Mouse (Mus musculus): Measurements from ENCODE around the gene Cyp8b1. TPM values are rescaled to one million over a fixed set of nuclear protein-coding genes. Genes with fewer than 3 reads are reported as not detected.

Gene Cyp8b1
- total RNA-seq, 2 experiments from 2014 or later, result not detected

DNA sequence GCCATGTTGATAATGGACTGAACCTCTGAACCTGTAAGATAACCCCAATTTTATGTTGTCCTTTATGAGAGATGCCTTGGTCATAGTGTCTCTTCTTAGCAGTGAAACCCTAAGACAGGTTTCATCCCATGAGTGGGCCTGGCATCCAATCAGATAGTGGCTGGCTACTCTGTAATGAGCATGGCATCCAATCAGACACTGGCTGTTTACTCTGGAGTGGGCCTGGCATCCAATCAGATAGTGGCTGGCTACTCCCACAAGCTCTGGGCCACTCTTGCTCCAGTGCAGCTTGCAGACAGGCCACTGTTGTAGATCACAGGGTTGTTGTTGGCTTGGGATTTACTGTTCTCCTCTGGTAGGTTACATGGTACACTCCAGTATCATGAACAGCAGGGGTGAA lies 42.5 kb downstream of the Cyp8b1 start:
- no peak for DNase-seq
- intact Hi-C loops (cut with DNase I), result no loop called here
- TF ChIP-seq CTCF (IDR thresholded peaks at IDR 0.05), result no peak
- Histone ChIP-seq H3K27ac (no peak overlapping the region), H3K4me3 (no peak overlapping the region)

- DNase-seq, result no peak
- intact Hi-C loops (cut with DNase I), result no loop called here
- H3K27ac ChIP-seq, result no peak overlapping the region
- TF ChIP-seq CTCF (IDR thresholded peaks at IDR 0.05), result no peak
- H3K4me3 ChIP-seq, result no peak overlapping the region
These were observed 43.9 kb downstream of the Cyp8b1 start for GRCm38 (mm10) chr9:121872062-121872683.

GRCm38 (mm10) chr9:121869973-121870515 lies 46.1 kb downstream of the Cyp8b1 start:
- TF ChIP-seq CTCF (IDR thresholded peaks at IDR 0.05), result no peak
- no peak overlapping the region for H3K27ac ChIP-seq
- no peak overlapping the region for H3K4me3 ChIP-seq
- DNase-seq, result no peak
- intact Hi-C loops (cut with DNase I), result no loop called here

GRCm38 (mm10) chr9:121869432-121869831 lies 46.7 kb downstream of the Cyp8b1 start:
- intact Hi-C loops (cut with DNase I), result no loop called here
- TF ChIP-seq CTCF (IDR thresholded peaks at IDR 0.05), result no peak
- DNase-seq, result no peak
- Histone ChIP-seq H3K4me3 (no peak overlapping the region), H3K27ac (no peak overlapping the region)

DNA sequence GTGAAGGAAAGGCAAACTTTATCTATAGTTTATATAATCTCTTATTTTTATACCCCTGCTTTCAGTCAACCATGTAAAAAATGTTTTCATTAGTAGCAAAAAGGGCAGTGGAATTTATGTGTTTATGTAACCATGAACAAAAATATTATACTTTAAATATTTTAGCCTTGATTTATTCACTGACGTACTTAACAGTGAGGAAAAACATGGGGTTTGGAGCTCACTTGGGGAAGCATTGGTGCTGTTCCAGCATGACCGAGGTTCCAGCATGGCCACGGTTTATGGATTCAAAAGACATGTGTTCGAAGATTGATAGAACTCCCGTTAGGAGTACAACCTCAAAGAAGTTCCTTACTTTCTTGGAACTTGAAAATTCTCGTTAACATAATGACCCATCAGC lies 47.9 kb downstream of the Cyp8b1 start:
- Histone ChIP-seq H3K27ac (no peak overlapping the region), H3K4me3 (no peak overlapping the region)
- DNase-seq, result no peak
- TF ChIP-seq CTCF (IDR thresholded peaks at IDR 0.05), result no peak
- intact Hi-C loops (cut with DNase I), result no loop called here

DNA sequence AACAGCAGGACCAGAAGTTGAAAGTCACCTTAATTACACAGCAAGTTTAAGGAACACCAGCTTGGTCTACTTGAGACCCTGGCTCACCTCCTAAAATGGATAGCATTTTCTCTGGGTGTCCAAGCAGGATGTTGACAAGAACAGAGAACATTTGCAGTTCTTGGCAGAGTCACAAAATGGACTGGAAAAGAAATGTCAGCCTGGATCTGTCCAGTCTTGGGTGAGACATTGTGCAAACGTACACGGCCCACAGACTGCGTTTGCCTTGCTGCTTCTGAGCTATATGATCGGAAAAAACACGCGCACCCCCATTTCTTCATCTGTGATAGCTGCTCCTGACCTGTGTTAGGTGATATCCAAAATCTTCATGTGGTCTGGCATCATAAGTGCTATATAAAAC lies 48.5 kb downstream of the Cyp8b1 start:
- no peak for TF ChIP-seq CTCF (IDR thresholded peaks at IDR 0.05)
- Histone ChIP-seq H3K27ac (no peak overlapping the region), H3K4me3 (no peak overlapping the region)
- DNase-seq, result no peak
- intact Hi-C loops (cut with DNase I), result no loop called here

GRCm38 (mm10) chr9:121865425-121866008 lies 50.6 kb downstream of the Cyp8b1 start:
- no peak for TF ChIP-seq CTCF (IDR thresholded peaks at IDR 0.05)
- Histone ChIP-seq H3K27ac (no peak overlapping the region), H3K4me3 (no peak overlapping the region)
- intact Hi-C loops (cut with DNase I), result no loop called here
- no peak for DNase-seq

- no peak for DNase-seq
- TF ChIP-seq CTCF (IDR thresholded peaks at IDR 0.05), result no peak
- no peak overlapping the region for H3K27ac ChIP-seq
- no peak overlapping the region for H3K4me3 ChIP-seq
- intact Hi-C loops (cut with DNase I), result no loop called here
These were observed 51.3 kb downstream of the Cyp8b1 start for GRCm38 (mm10) chr9:121864837-121865236.

Other genes starting within 250 kb of the Cyp8b1 start
- 1 to 10 TPM; 2.6 to 4.8 TPM for gene Sec22c, start 210.8 kb downstream of the Cyp8b1 start, total RNA-seq (2021)
- 100 to 1,000 TPM; 108 to 137 TPM for gene Ss18l2, start 206.0 kb downstream of the Cyp8b1 start, total RNA-seq (2021)
- gene Nktr, start 197.1 kb downstream of the Cyp8b1 start, total RNA-seq (2021), result 10 to 100 TPM; 41.3 to 42.6 TPM
- gene Zfp651, start 157.0 kb downstream of the Cyp8b1 start, total RNA-seq (2021), result 100 to 1,000 TPM; 127 to 157 TPM
- gene Klhl40, start 138.7 kb downstream of the Cyp8b1 start, total RNA-seq (2021), result 100 to 1,000 TPM; 103 to 120 TPM
- gene Hhatl, start 123.8 kb downstream of the Cyp8b1 start, total RNA-seq (2021), result 100 to 1,000 TPM; 151 to 153 TPM
- under 1 TPM in 1 of 2 experiments, not detected in 1; 0.23 TPM for gene Ccdc13, start 76.8 kb downstream of the Cyp8b1 start, total RNA-seq (2021)
- gene Higd1a, start 57.9 kb downstream of the Cyp8b1 start, total RNA-seq (2021), result 100 to 1,000 TPM in 1 of 2 experiments, 10 to 100 TPM in 1; 89.1 to 111 TPM
- 1 to 10 TPM; 1.2 to 3.6 TPM for gene Ackr2, start 17.9 kb downstream of the Cyp8b1 start, total RNA-seq (2021)
- 1 to 10 TPM in 1 of 2 experiments, under 1 TPM in 1; 0.97 to 1.6 TPM for gene Fam198a, start 34.7 kb upstream of the Cyp8b1 start, total RNA-seq (2021)
- gene Pomgnt2, start 80.8 kb upstream of the Cyp8b1 start, total RNA-seq (2021), result 10 to 100 TPM; 14.9 to 16.7 TPM
- 10 to 100 TPM; 55.2 to 80.0 TPM for gene Snrk, start 201.0 kb upstream of the Cyp8b1 start, total RNA-seq (2021)

Measured in gastrocnemius, adult 2 months (tissue).